Mouse (Mus musculus) retina, adult 2 months (tissue): ENCODE data around the gene Schip1.
A peak's percentile ranks its signal among the peaks of the same experiment; 100 is the strongest.

Experiments
- DNase-seq: peaks from one replicate; pipeline ENCODE4 v3.0.0-alpha.2; 2012; ENCODE audit warnings: low read depth, low spot score

Gene Schip1

DNA sequence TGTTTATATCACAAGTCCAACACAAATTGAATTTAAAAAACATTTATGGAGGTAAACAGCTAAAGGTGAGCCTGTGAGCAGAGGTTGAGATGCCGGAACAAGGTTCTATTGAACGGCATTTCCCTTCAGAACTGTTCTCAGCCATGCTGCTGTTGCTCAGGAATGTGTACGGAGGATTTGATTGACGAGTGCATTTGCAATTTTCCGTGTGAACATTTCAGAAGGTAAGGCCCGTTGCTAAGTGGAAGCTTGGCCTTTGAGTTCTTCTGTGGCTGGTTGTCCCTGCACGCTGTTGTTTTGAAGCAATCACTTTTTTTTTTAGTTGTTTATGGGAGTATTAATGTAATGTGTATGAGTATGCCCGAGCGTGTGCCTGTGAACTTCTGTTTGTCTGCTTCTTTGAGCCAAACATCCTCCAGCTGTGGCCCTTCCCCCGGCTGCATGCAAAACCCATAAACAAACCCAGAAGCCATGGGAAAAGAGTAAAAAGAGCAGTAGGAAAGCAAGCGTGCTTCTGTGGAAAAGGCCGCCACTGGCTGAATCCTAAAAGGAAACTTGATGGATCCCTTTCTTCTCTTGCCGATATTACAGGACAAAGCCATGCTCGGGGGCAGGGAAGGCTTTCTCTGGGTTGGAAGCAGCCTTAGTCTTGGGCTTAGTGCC is 518.6 kb downstream of the Schip1 start:
- no peak for DNase-seq

- no peak for DNase-seq
These were observed 519.3 kb downstream of the Schip1 start for GRCm38 (mm10) chr3:68583771-68584511.

DNA sequence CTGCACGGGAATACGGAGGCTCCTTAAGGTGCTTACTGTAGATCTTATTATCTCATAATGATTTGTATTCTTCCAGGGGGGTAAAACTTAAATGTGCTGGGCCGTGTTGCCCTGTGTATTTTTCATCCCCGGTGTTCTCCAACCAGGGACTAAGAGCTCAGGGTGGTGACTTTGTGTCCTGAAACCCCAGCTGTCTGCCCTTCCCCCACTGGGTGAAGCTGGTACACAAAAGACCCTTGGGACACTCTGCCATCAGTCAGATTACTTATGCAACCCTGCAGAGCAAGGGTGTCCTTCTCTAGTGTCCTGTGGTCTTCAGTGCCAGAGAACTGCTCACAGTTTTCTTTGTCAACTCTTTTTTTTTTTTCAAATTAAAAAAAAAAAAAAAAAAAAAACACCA is 520.6 kb downstream of the Schip1 start:
- DNase-seq: no peak

- no peak for DNase-seq
These were observed 522.1 kb downstream of the Schip1 start for GRCm38 (mm10) chr3:68586646-68587064.

GRCm38 (mm10) chr3:68587567-68588245 is 523.1 kb downstream of the Schip1 start:
- no peak for DNase-seq

- DNase-seq: no peak
These were observed 524.7 kb downstream of the Schip1 start for GRCm38 (mm10) chr3:68589220-68589840.

GRCm38 (mm10) chr3:68590436-68590835 is 525.8 kb downstream of the Schip1 start:
- DNase-seq: peak; percentile 25

DNA sequence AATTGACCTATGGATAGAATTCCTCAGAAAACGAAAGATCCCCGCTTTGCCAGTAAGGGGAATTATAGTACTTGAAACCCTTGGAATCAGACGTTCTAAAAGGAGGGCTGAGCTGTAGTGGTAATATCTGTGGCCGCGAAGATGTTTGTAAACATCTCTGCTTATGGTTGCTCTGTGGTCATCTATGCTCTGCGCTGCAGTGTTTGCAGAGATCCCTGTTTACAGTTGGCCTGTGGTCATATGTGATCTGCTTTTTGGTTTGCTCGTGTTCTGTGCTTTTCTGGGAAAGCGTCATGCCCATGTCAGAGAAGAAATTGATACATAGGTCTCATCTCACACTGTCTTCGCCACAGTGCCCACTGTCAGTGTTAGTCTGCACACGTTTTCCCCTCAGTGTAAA is 528.0 kb downstream of the Schip1 start:
- DNase-seq: no peak

- DNase-seq: no peak
These were observed 528.7 kb downstream of the Schip1 start for GRCm38 (mm10) chr3:68593073-68593867.

DNA sequence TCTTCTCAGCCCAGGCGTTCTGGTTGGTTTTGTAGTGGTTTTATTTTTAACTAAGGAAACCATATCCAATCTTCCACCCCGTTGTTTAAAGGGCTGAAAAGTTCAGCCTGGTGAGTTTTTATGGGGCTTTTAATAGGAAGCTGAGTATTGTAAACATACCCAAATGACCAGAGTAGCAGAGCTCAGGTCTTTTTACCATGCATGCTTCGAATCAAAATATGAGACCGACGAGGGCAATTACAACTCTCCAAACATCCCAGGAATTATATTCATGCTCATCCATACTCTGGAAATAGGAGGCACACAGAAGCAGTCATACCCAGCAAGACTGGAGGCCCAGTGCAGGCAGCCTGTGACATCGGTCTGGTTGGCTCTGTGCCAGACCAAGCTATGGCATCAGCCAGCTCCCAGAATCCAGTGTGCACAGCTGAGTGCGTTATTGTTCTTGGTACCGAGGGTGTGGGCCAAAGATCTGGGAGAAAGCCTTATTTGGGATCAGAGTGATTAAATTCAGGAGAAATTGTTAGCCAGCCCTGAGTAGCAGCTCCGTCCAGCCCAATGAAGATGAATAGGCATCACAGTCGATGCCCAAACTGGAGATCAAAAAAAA is 530.8 kb downstream of the Schip1 start:
- no peak for DNase-seq

DNA sequence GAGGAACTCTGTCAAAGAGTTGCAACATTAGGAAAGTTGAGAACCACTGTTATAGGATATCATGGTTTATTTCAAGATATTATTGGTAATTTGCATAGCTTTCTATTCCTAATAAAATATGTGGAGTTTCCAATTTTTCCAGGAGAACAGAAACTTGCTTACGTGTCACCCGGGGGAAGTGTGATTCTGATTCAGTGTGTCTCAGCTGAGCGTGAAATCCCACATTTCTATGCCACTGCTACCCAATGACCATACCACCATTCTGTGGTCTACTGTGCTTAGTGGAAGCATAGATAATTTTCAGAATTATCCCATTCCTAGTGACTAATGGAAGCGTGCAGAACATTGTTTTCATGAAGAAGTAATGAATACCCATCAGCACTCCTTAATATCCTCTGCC is 532.3 kb downstream of the Schip1 start:
- no peak for DNase-seq

GRCm38 (mm10) chr3:68602891-68603290 is 538.3 kb downstream of the Schip1 start:
- DNase-seq: no peak

DNA sequence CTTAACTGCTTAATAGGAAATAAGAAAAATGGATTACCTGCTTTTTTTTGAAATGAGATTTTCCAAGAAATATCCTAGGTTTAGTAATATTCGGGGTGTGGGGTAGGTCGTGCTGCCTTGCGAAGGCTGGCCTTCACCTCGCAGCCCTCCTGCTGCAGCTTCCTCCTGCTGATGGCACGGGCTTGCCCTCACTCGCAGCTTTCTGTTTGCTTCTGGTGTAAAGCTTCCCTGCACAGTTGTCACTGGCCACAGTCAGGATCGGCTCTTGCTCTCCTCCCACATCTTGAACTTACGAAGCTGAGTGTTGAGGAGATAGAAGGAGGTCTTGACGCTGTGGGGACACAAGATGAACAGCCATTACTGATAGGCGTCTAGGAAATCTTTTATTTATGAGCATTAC is 539.9 kb downstream of the Schip1 start:
- DNase-seq: no peak

DNA sequence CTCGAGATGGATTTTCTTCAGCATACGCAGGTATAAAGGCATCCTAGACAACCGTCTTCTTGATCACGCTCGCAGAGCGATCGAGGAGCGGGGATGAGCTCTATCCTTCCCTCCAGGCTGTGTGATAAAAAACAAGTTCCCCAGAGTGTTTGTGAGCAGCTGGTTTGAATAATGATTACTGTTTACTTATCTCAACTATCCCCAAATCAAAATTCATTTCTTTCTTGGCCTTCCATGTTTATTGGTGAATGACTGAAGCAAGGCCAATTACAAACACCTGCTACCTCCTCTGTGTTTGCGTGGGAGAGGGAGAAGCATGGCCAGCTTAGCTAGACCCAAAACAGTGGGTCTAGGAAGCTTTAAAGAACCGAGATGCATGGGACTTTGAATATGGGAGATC is 540.4 kb downstream of the Schip1 start:
- no peak for DNase-seq

GRCm38 (mm10) chr3:68605942-68606603 is 541.5 kb downstream of the Schip1 start:
- no peak for DNase-seq

- DNase-seq: no peak
These were observed 542.1 kb downstream of the Schip1 start for GRCm38 (mm10) chr3:68606730-68607129.

DNA sequence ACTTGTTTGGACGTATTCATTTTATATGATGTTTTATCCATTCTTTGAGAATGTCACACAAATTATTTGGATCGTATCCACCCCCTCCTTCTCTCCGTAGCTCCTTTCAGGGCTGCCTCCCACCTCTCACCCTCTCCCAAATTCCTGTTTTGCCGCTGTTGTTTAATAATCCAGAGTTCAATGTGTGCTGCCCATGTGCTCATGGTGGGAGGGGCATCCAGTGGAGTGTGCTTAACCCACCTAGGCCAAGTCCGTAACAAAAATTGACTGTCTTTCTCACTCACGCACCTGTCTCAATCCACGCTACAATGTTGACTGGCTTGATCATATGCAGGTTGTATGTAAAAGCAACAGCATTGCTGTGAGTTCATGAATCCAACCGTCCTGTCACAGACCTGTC is 542.7 kb downstream of the Schip1 start:
- DNase-seq: no peak

DNA sequence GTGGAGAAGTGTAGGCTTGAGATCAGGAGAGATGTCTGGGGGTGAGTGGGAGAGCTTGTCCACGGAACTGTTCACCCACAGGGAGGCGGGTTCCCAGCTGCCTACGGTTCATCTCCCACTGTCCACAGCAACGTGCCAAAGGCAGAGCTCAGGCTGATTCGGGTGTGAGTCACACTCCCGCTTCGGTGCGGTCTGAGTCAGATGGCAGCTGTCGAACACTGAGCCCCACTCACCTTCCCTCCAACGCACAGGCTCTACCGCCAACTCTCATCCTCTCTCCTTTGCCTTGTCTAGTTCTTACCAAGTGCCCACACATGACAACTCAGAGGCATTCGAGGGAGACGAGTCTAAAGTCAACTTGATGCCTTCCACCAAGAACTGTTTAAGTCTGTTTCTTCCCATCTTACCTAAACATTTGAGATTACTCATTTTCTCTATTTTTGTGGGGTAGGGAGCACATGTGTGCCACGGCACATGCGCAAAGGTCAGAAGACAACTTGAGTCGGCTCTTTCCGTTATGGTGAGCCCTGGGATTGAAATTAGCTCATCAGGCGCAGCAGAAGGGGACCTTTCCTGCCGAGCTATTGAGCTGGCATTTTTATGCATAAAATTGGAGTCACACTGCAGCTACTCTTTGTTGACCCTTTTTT is 544.4 kb downstream of the Schip1 start:
- no peak for DNase-seq

- no peak for DNase-seq
These were observed 545.4 kb downstream of the Schip1 start for GRCm38 (mm10) chr3:68610011-68610410.
